Comparison of ENCODE assay signal across 9 mouse cellular contexts in genomic region chr7:55710872-55711558, GRCm38 (mm10). TPM values are rescaled to one million over a fixed set of nuclear protein-coding genes. Genes with fewer than 3 reads are reported as not detected.
DNase-seq lines count a peak whose midpoint lies in the region; ATAC-seq lines count a peak whose summit lies in the region.
"Had no signal": no experiment of that assay in that cellular context is flagged by ENCODE, and none has a peak within 500 bp of the region (broad histone marks: within the 10 kb centered on the region; RNA-seq: fewer than 3 reads in every experiment).

No protein-coding gene starts in this region.

- peak; percentile 96 for ATAC-seq in embryonic facial prominence, embryonic 11.5 days (replicated peaks; ENCODE audit: insufficient number of reproducible peaks, low FRiP score, low TSS enrichment, low read depth)
- ATAC-seq in hindbrain, embryonic 15.5 days (ENCODE audit: low FRiP score, low read depth), result peak; percentile 95
- peak; percentile 97 for ATAC-seq in midbrain, embryonic 11.5 days (ENCODE audit: low FRiP score)
- peak; percentile 88 for ATAC-seq in stomach, embryonic 14.5 days (ENCODE audit: insufficient number of reproducible peaks, insufficient read depth, low FRiP score, low read depth)

- no peaks in the 10 kb centered on the region for H3K9me3 ChIP-seq in embryonic facial prominence, embryonic 11.5 days (replicated peaks; ENCODE audit: control insufficient read depth, low read length)
- H3K9me3 ChIP-seq in hindbrain, embryonic 15.5 days, result no peaks in the 10 kb centered on the region
- H3K9me3 ChIP-seq in midbrain, embryonic 11.5 days (ENCODE audit: control insufficient read depth, low read length), result no peaks in the 10 kb centered on the region
- no peaks in the 10 kb centered on the region for H3K9me3 ChIP-seq in stomach, embryonic 14.5 days (ENCODE audit: control insufficient read depth, low read depth, low read length)

- no peak overlapping the region for H3K4me3 ChIP-seq in embryonic facial prominence, embryonic 11.5 days (ENCODE audit: low read depth, low read length)
- peak overlapping the region; percentile 18 for H3K4me3 ChIP-seq in hindbrain, embryonic 15.5 days
- no peak overlapping the region for H3K4me3 ChIP-seq in midbrain, embryonic 11.5 days (ENCODE audit: low read depth, low read length)
- H3K4me3 ChIP-seq in stomach, embryonic 14.5 days (ENCODE audit: low read depth, low read length), result no peak overlapping the region
- H3K4me3 ChIP-seq: myocyte had no signal

- no peaks in the 10 kb centered on the region for H3K27me3 ChIP-seq in embryonic facial prominence, embryonic 11.5 days (ENCODE audit: control insufficient read depth, insufficient read depth, low read length)
- no peaks in the 10 kb centered on the region for H3K27me3 ChIP-seq in hindbrain, embryonic 15.5 days
- H3K27me3 ChIP-seq in midbrain, embryonic 11.5 days (ENCODE audit: control insufficient read depth, insufficient read depth, low read length), result no peaks in the 10 kb centered on the region
- no peaks in the 10 kb centered on the region for H3K27me3 ChIP-seq in stomach, embryonic 14.5 days (ENCODE audit: control insufficient read depth, insufficient read depth, low read length)

- H3K4me1 ChIP-seq in embryonic facial prominence, embryonic 11.5 days (ENCODE audit: control insufficient read depth, insufficient read depth, low read length), result no peaks in the 10 kb centered on the region
- no peaks in the 10 kb centered on the region for H3K4me1 ChIP-seq in hindbrain, embryonic 15.5 days (replicated peaks)
- H3K4me1 ChIP-seq in midbrain, embryonic 11.5 days (ENCODE audit: control insufficient read depth, insufficient read depth, low read length), result no peaks in the 10 kb centered on the region
- no peaks in the 10 kb centered on the region for H3K4me1 ChIP-seq in stomach, embryonic 14.5 days (ENCODE audit: control insufficient read depth, insufficient read depth, low read length)

- H3K4me2 ChIP-seq in embryonic facial prominence, embryonic 11.5 days (ENCODE audit: low read depth, low read length), result no peak overlapping the region
- H3K4me2 ChIP-seq in hindbrain, embryonic 15.5 days, result peak overlapping the region; percentile 41
- H3K4me2 ChIP-seq in midbrain, embryonic 11.5 days, result no peak overlapping the region
- H3K4me2 ChIP-seq in stomach, embryonic 14.5 days (replicated peaks; ENCODE audit: low read depth, low read length), result no peak overlapping the region

- intact Hi-C loops in gastrocnemius, postnatal 14 days (cut with DNase I; ENCODE audit: low total_unique reads), result loop anchor here (10.0 kb wide), 1 partner anchor 866 kb away; no protein-coding TSS in a partner anchor

- no peaks in the 10 kb centered on the region for H3K36me3 ChIP-seq in embryonic facial prominence, embryonic 11.5 days (replicated peaks; ENCODE audit: control insufficient read depth, insufficient read depth, low read depth, low read length)
- H3K36me3 ChIP-seq in hindbrain, embryonic 15.5 days, result no peaks in the 10 kb centered on the region
- no peaks in the 10 kb centered on the region for H3K36me3 ChIP-seq in midbrain, embryonic 11.5 days (ENCODE audit: control insufficient read depth, insufficient read depth, low read length)
- H3K36me3 ChIP-seq in stomach, embryonic 14.5 days (ENCODE audit: control insufficient read depth, insufficient read depth, low read length), result no peaks in the 10 kb centered on the region

- H3K9ac ChIP-seq in embryonic facial prominence, embryonic 11.5 days (replicated peaks; ENCODE audit: low read length), result no peak overlapping the region
- 0 out of 2 replicates have a peak overlapping the region, but pooled peaks have one; percentile 36 for H3K9ac ChIP-seq in hindbrain, embryonic 15.5 days
- H3K9ac ChIP-seq in midbrain, embryonic 11.5 days (ENCODE audit: low read length), result no peak overlapping the region
- H3K9ac ChIP-seq in stomach, embryonic 14.5 days (replicated peaks; ENCODE audit: low read depth, low read length), result no peak overlapping the region

- H3K27ac ChIP-seq in embryonic facial prominence, embryonic 11.5 days (replicated peaks; ENCODE audit: low read depth, low read length), result no peak overlapping the region
- no peak overlapping the region for H3K27ac ChIP-seq in hindbrain, embryonic 15.5 days (replicated peaks)
- H3K27ac ChIP-seq in midbrain, embryonic 11.5 days (ENCODE audit: low read depth, low read length), result no peak overlapping the region
- H3K27ac ChIP-seq in stomach, embryonic 14.5 days (ENCODE audit: low read length), result no peak overlapping the region

- 9% methylated on average over 11 of the region's 11 CpGs for WGBS in embryonic facial prominence, embryonic 11.5 days
- WGBS in hindbrain, embryonic 15.5 days, result 9% methylated on average over 11 of the region's 11 CpGs
- WGBS in midbrain, embryonic 11.5 days, result 15% methylated on average over 11 of the region's 11 CpGs
- WGBS in stomach, embryonic 14.5 days, result 9% methylated on average over 11 of the region's 11 CpGs

- peak; percentile 19 for DNase-seq in gastrocnemius, postnatal 10 days
- no peak for DNase-seq in gastrocnemius, postnatal 14 days
- DNase-seq in adrenal gland, postnatal 25 days, result peak; percentile 32
- peak; percentile 89 for DNase-seq in embryonic facial prominence, embryonic 11.5 days (ENCODE audit: low spot score)
- DNase-seq in left cerebral cortex, adult 18-20 months (ENCODE audit: low spot score in 2 of 2), result peak; percentile 55 to 56
- peak; percentile 97 for DNase-seq in midbrain, embryonic 11.5 days (ENCODE audit: low spot score, missing footprints)

RNA-seq across cellular contexts. Expression of gene Siglech, which starts 57.0 kb away (rescaled TPM):
- total RNA-seq in gastrocnemius, postnatal 10 days (2021), result under 1 TPM; 0.14 to 0.29 TPM
- total RNA-seq in gastrocnemius, postnatal 14 days (2021), result under 1 TPM; 0.12 to 0.20 TPM
- 0.30 and 0.62 TPM in 2 replicates for total RNA-seq in adrenal gland, postnatal 25 days (2021)
- polyA plus RNA-seq in embryonic facial prominence, embryonic 11.5 days (2014; fragmentation: Nextera tagmentation; extraction: Ambion mirVana), result 0.49 and 0.79 TPM in 2 replicates
- 1.9 and 2.2 TPM in 2 replicates for polyA plus RNA-seq in hindbrain, embryonic 15.5 days (2015; fragmentation: Nextera tagmentation; extraction: Ambion mirVana)
- 10 to 100 TPM in 1 of 2 experiments, 1 to 10 TPM in 1; 9.3 to 11.6 TPM for total RNA-seq in left cerebral cortex, adult 18-20 months (2021)
- polyA plus RNA-seq in midbrain, embryonic 11.5 days (2014; fragmentation: Nextera tagmentation; extraction: Ambion mirVana), result 0.96 and 1.0 TPM in 2 replicates
- 1.0 and 1.4 TPM in 2 replicates for polyA plus RNA-seq in stomach, embryonic 14.5 days (2014; fragmentation: Nextera tagmentation; extraction: Ambion mirVana)
- polyA plus RNA-seq: myocyte had no signal
